Mouse (Mus musculus) C2C12 (cell line): ENCODE measurements around the gene Gm20683. TPM values are rescaled to one million over a fixed set of nuclear protein-coding genes. Genes with fewer than 3 reads are reported as not detected.

Experiments used
- H3K27me3 ChIP-seq: one replicate; pipeline ENCODE4 v1.6.1; 2011; ENCODE audit not compliant: control insufficient read depth, insufficient read depth, insufficient read length
- H3K36me3 ChIP-seq: one replicate; pipeline ENCODE4 v1.6.1; 2011; ENCODE audit not compliant: control insufficient read depth, insufficient read depth
- H3K4me3 ChIP-seq: one replicate; pipeline ENCODE4 v1.5.1; 2011; ENCODE audit warnings: mild to moderate bottlenecking, control low read depth; ENCODE audit not compliant: poor library complexity, insufficient read depth, severe bottlenecking
- H3K79me2 ChIP-seq: one replicate; pipeline ENCODE4 v1.6.1; 2011; ENCODE audit not compliant: control insufficient read depth, insufficient read depth
- H3K79me3 ChIP-seq: one replicate; pipeline ENCODE4 v1.6.1; 2011; ENCODE audit warnings: low read depth, control low read depth
- H3ac ChIP-seq: one replicate; pipeline ENCODE3; 2011; ENCODE audit warnings: low read depth; ENCODE audit not compliant: control insufficient read depth, insufficient read length
- CEBPB ChIP-seq: IDR thresholded peaks from one replicate; pipeline ENCODE4 v1.6.1; 2011; ENCODE audit warnings: low read depth, mild to moderate bottlenecking, control low read depth, moderate library complexity
- CTCF ChIP-seq: IDR thresholded peaks from one replicate; pipeline ENCODE4 v1.5.1; 2011; ENCODE audit not compliant: control insufficient read depth, insufficient read depth, insufficient read length
- FOSL1 ChIP-seq: IDR thresholded peaks from one replicate; pipeline ENCODE4 v1.8.0; 2011; ENCODE audit warnings: mild to moderate bottlenecking, low read length; ENCODE audit not compliant: poor library complexity, insufficient read depth, severe bottlenecking
- MAX ChIP-seq: IDR thresholded peaks from one replicate; pipeline ENCODE4 v1.6.1; 2011; ENCODE audit warnings: mild to moderate bottlenecking, control low read depth
- MYOD1 ChIP-seq: IDR thresholded peaks from one replicate; pipeline ENCODE4 v1.6.1; 2011; ENCODE audit warnings: low read depth; ENCODE audit not compliant: control insufficient read depth, insufficient read length
- MYOG ChIP-seq: IDR thresholded peaks from one replicate; pipeline ENCODE4 v1.6.1; 2011; ENCODE audit not compliant: control insufficient read depth, insufficient read length; ENCODE audit errors: extremely low read depth
- USF1 ChIP-seq: IDR thresholded peaks from one replicate; pipeline ENCODE4 v1.6.1; 2011; ENCODE audit warnings: low read depth, mild to moderate bottlenecking, control low read depth, moderate library complexity
- polyA plus RNA-seq: library from polyadenylated mRNA; unstranded; fragments of >200 nt; fragmentation: generic; extraction: Trizol; gene quantifications from one replicate; pipeline ENCODE4 v1.2.1, GENCODE M21; 2012; ENCODE audit warnings: missing spikeins

The Gm20683 gene
- polyA plus RNA-seq, 1 experiment: 0.89 TPM

GRCm38 (mm10) chr17:25843636-25844395 lies 2.3 kb upstream of the Gm20683 start:
- Histone ChIP-seq H3K36me3 (peaks cover 32% of the 10 kb centered on the region), H3K27me3 (no peaks in the 10 kb centered on the region), H3K79me3 (peaks cover 5% of the 10 kb centered on the region), H3ac (peak overlapping the region; percentile 99), H3K4me3 (peak overlapping the region; percentile 72), H3K79me2 (peaks cover 23% of the 10 kb centered on the region)
- TF ChIP-seq CTCF (no peak), FOSL1 (no peak), MYOG (no peak), CEBPB (no peak), USF1 (no peak), MAX (no peak), MYOD1 (no peak)

- TF ChIP-seq CTCF: no peak
- TF ChIP-seq MYOG: no peak
- TF ChIP-seq CEBPB: no peak
- no peak for TF ChIP-seq USF1
- no peak for TF ChIP-seq MYOD1
- no peak for TF ChIP-seq MAX
- no peak for TF ChIP-seq FOSL1
- Histone ChIP-seq H3K27me3 (no peaks in the 10 kb centered on the region), H3ac (peak overlapping the region; percentile 25), H3K36me3 (peaks cover 37% of the 10 kb centered on the region), H3K4me3 (peak overlapping the region; percentile 72), H3K79me3 (peaks cover 5% of the 10 kb centered on the region), H3K79me2 (peaks cover 23% of the 10 kb centered on the region)
Observed at GRCm38 (mm10) chr17:25843122-25843521, 1.6 kb upstream of the Gm20683 start.

- peaks cover 41% of the 10 kb centered on the region for H3K36me3 ChIP-seq
- no peak for TF ChIP-seq MYOD1
- no peak for TF ChIP-seq FOSL1
- no peak for TF ChIP-seq USF1
- TF ChIP-seq MYOG: no peak
- TF ChIP-seq CEBPB: no peak
- TF ChIP-seq MAX: no peak
- no peak for TF ChIP-seq CTCF
Observed at GRCm38 (mm10) chr17:25842509-25842908, 946 bp upstream of the Gm20683 start.

GRCm38 (mm10) chr17:25840519-25840918 lies 1.0 kb downstream of the Gm20683 start:
- Histone ChIP-seq H3K4me3 (no peak overlapping the region), H3ac (no peak overlapping the region), H3K79me3 (peaks cover 5% of the 10 kb centered on the region), H3K27me3 (no peaks in the 10 kb centered on the region), H3K79me2 (peaks cover 23% of the 10 kb centered on the region), H3K36me3 (peaks cover 38% of the 10 kb centered on the region)
- TF ChIP-seq MAX: no peak
- TF ChIP-seq FOSL1: no peak
- TF ChIP-seq CEBPB: no peak
- TF ChIP-seq MYOD1: no peak
- no peak for TF ChIP-seq MYOG
- TF ChIP-seq USF1: no peak
- TF ChIP-seq CTCF: no peak

More at GRCm38 (mm10) chr17:25842509-25842908, 946 bp upstream of the Gm20683 start:
- peaks cover 23% of the 10 kb centered on the region for H3K79me2 ChIP-seq
- no peaks in the 10 kb centered on the region for H3K27me3 ChIP-seq
- no peak overlapping the region for H3K4me3 ChIP-seq
- no peak overlapping the region for H3ac ChIP-seq
- H3K79me3 ChIP-seq: peaks cover 5% of the 10 kb centered on the region

- H3K27me3 ChIP-seq: no peaks in the 10 kb centered on the region
- H3K4me3 ChIP-seq: no peak overlapping the region
- peaks cover 32% of the 10 kb centered on the region for H3K79me2 ChIP-seq
- no peak for TF ChIP-seq CTCF
- no peak for TF ChIP-seq CEBPB
- TF ChIP-seq USF1: no peak
- TF ChIP-seq MYOG: no peak
- no peak for TF ChIP-seq MAX
- TF ChIP-seq MYOD1: no peak
- no peak for TF ChIP-seq FOSL1
- H3K36me3 ChIP-seq: peaks cover 39% of the 10 kb centered on the region
- no peak overlapping the region for H3ac ChIP-seq
- peaks cover 5% of the 10 kb centered on the region for H3K79me3 ChIP-seq
Observed at GRCm38 (mm10) chr17:25839455-25840235, 1.9 kb downstream of the Gm20683 start.
